Mouse (Mus musculus): ENCODE results near the gene Slc16a13. TPM values are rescaled to one million over a fixed set of nuclear protein-coding genes. Genes with fewer than 3 reads are reported as not detected.

The Slc16a13 gene
- total RNA-seq, 2 experiments from 2014 or later: 4.2 to 5.8 TPM

DNA sequence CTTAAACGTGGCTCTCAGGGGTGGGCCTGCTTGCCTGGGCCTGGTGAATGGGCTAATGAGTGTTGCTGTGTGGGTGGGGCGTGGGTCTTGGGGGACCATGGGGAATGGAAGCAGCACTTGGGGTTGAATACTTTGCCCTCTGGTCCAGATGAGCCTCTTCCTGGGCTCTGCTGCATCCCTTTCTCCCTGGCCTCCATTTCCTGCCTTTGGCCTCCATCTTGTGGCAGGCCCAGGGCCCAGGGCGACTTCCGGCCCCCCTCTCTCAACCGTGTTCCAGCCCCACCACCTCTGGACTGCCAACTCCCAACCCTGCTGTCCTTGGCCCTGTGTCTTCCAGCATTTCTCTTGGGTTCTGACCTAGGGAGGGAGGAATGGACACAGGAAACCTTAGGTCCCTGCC is 13.2 kb upstream of the Slc16a13 start:
- intact Hi-C loops (cut with DNase I): no loop called here
- DNase-seq: peak in 1 of 2 experiments; percentile 61

GRCm38 (mm10) chr11:70233016-70233415 is 12.2 kb upstream of the Slc16a13 start:
- intact Hi-C loops (cut with DNase I): no loop called here

GRCm38 (mm10) chr11:70232546-70232945 is 11.7 kb upstream of the Slc16a13 start:
- peak; percentile 63 to 73 for DNase-seq
- intact Hi-C loops (cut with DNase I): no loop called here

More at GRCm38 (mm10) chr11:70233016-70233415, 12.2 kb upstream of the Slc16a13 start:
- peak in 1 of 2 experiments; percentile 45 for DNase-seq

GRCm38 (mm10) chr11:70230239-70230727 is 9.4 kb upstream of the Slc16a13 start:
- intact Hi-C loops (cut with DNase I): no loop called here
- DNase-seq: peak; percentile 92 to 94

DNA sequence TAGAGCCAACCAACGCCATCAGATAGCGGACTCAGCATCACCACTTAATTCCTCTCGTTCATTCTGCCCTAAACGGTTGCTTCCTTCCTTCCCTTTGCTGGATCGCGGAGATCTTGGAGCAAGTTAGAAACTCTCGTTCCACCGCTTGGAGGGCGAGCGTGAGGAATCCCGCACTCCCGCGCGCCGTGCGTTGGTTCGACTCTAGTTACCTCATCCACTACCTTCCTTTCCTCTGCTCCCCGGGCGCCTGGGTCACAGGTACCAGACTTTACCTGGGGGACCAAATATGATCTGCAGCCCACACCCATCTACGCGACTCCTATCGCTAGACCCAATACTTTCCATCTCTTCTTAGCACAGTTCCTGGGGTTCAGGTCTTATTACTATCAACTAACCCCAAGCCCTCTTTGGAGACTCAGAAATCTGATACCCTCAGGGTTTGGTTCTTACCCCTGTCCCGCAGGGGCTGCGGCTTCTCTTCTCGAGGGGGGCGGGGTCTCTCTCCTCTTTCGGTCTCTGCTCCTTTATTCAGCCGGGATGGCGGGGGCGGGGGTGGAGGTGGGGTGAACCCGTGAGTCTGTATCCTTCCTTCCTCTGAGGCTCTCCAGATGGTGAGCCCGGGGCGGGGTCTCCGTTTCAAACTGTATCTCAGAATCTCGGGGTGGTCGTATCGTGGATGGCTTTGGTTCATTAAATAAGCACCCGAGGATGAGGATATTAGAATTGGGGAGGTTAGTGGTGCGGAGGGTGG is 8.6 kb upstream of the Slc16a13 start, which contains the start of gene Bcl6b:
TSS of gene Bcl6b (minus strand) at position 539 of the 751 bp plus-strand sequence.
- intact Hi-C loops (cut with DNase I): no loop called here
- peak; percentile 58 for DNase-seq

DNA sequence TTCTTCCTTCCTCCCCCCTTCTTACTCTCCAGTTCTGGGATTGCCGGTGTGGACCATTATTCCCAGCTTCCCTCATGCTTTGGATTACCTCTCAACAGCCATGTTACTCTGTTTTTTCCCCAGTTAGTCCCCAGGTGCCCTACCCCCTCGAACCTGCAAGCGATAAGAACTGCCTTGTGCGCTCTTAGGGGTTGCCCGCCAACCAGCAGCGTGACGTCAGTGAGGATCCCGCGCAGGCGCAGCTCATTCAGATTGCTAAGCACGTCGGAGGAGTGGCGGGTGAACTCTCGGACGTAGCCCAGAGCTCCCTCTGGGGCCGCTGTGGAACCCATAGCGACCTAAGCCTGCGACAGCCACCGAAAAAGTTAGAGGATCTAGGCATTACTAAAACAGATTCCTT is 8.0 kb upstream of the Slc16a13 start:
- intact Hi-C loops (cut with DNase I): no loop called here
- peak; percentile 88 to 89 for DNase-seq

DNA sequence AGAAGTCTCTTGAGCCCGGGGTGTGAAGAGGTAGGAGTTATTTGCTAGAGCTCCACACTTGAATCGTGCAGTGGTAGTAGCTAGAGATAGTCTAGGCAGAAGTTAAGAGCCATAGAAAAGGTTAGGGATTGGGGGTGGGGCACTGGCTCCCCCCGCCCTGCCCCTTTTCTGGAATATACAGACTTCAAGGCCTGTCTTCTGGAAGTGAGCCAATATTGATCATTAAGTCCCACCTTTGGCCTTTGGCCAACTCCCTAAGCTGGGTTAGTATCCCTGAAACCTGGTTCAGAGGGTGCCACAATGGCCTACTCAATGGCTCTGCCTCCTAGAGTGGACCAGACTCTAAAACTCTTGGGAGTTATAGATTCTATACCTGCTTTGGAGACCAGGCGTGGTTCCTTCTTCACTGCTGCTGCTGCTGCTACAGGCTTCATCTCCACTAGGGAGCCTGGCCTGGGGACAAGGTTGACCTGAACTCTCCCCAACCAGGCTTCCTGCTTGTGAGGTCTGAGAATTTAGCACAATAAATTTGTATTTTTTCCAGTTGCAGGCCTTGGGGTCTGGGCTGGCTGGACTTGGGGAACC is 6.9 kb upstream of the Slc16a13 start:
- intact Hi-C loops (cut with DNase I): no loop called here
- DNase-seq: no peak

- intact Hi-C loops (cut with DNase I): no loop called here
- DNase-seq: peak in 1 of 2 experiments; percentile 26
Measured at GRCm38 (mm10) chr11:70227126-70227525, 6.3 kb upstream of the Slc16a13 start.

- DNase-seq: no peak
- intact Hi-C loops (cut with DNase I): no loop called here
Measured at GRCm38 (mm10) chr11:70226602-70226890, 5.7 kb upstream of the Slc16a13 start.

DNA sequence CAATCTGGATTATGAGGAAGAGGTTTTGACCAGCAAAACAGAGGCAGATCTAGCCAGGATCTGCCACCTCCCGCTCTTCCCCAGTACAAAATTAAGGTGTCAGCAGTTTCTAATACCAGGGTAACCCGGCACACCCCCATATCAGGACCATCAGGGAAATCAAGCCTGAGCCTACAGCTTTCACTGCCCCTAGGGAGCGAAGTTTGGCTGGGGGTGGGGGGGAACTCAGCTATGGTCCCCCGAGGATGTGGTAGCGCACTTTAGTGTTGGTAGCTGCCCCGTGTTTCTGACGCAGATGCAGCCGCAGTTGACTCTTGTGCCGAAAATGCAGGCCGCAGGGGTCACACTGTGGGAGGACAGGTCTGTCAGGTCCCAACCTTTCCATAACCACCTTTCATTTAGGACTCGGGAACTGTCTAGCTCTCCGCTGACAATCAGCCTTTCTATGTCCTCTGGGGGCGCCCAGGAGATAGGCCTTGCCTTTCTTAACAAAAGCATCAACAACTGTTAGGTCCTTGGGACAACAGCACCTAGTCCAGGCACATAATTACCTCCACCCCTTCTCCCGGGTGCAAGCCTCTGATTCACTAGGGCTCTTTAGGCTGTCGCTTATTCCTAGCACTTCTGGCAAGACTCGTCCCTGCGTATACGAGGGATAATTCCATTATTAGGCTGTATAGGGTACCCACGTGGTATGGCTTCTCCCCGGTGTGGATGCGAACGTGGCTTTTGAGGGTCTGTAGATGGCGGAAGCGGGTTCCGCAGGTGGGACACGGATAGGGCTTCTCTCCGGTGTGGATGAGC is 5.1 kb upstream of the Slc16a13 start:
- DNase-seq: no peak
- intact Hi-C loops (cut with DNase I): no loop called here

DNA sequence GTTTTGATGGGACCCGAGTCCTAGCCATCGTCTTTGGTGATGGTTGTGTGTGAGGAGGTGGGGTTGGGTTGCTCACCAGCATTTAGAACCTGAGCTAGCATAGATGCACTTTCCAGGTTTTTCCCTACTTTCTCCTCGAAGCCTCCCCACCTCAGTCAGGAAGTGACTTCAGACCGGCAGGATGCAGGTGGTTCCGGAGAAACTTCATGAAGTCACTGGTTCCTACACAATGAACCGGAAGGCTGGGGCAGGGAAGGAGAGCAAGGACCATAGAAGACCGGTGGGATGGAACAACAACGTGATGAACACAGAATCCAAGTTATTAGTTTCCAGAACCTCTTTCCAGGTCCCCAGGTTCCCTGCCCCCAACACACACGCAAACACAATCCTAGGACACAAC is 2.9 kb upstream of the Slc16a13 start:
- peak in 1 of 2 experiments; percentile 53 for DNase-seq
- intact Hi-C loops (cut with DNase I): no loop called here

DNA sequence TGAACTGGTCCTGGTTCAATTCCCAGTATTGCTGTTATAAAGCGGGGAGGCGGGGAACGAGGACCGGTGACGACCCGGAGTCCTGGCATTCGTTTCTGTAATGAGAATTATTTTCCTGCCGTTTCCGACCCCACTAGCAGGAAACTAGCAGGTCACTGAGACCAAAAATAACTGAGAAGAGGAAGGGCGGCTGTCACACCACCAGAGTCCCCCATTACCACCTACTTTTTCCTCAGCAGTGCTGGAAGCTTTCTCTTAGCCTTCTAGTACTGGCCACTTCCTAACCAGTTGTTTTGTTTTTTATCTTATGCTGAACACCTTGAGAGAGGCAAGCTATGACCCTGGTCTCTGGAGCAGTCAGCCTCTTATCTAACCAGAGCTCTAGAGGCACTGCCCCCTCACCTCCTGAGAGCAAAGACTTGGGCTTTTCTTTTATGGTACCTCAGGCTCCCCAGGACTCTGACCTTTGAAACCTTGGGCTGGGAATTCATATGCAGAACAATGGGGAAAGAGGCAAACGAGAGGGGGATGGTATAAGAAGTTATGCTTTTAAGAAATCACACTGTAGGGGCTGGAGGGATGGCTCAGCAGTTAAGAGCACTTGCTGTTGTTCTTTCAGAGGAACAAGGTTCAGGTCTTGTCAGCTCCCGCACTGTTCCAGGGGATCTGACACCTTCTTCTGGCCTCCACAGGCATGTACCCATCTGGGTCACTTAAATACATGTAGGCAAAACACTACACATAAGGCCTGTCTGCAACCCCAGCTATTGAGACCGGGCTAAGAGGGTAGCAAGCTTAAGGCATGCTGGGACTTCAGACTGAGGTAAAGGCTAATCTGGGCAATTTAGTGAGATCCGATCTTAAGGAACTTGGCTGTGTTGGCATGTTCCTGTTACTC is 988 bp upstream of the Slc16a13 start:
- intact Hi-C loops (cut with DNase I): no loop called here
- peak in 1 of 2 experiments; percentile 50 for DNase-seq

DNA sequence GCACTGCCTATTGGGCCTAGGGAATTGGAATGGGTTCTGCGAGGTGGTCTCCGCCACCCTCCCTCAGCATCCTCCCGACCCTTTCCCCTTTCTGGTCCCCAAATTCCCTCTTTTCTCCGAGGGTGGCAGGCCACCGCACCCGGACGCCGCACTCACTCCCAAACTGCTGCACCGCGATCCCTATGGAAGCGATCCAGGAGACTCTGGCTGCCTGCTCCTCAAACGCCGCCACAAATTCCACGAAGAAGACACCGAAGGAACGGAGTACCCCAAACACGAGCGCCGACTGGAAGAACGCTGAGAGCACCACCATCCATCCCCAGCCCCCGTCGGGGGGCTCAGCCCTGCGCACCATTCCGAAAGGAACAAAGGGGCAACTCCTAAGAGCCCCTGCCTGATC is 541 bp downstream of the Slc16a13 start:
- no peak for DNase-seq
- intact Hi-C loops (cut with DNase I): no loop called here

DNA sequence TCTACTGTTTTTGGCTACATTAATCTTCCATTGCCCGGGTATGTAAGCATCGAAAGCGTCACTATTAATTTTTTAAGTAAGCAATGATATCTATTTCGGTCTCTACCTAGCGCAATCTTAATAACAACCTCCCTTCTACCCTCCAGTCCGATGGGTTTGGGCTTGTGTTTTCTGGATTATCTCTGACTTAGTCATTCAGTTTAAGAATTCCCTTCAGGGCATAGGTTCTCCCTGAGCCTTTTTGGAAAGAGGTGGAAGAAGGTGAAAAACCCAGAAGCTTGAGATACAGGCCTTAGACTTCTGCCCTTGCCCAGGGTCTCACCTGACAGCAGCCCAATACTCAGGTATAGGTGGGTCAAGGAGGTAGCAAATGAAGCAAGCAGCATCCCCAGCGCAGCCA is 991 bp downstream of the Slc16a13 start:
- intact Hi-C loops (cut with DNase I): loop anchor here (10.0 kb wide), 1 partner anchor 285 kb away; the partner anchor contains the start of gene Ybx2
- no peak for DNase-seq

GRCm38 (mm10) chr11:70218741-70219470 is 2.0 kb downstream of the Slc16a13 start:
- intact Hi-C loops (cut with DNase I): loop anchor here (10.0 kb wide), 1 partner anchor 284 kb away; the partner anchor contains the start of gene Ybx2

GRCm38 (mm10) chr11:70218039-70218438 is 2.8 kb downstream of the Slc16a13 start:
- DNase-seq: no peak
- intact Hi-C loops (cut with DNase I): loop anchor here (10.0 kb wide), 1 partner anchor 283 kb away; the partner anchor contains the start of gene Ybx2

More at GRCm38 (mm10) chr11:70218741-70219470, 2.0 kb downstream of the Slc16a13 start:
- no peak for DNase-seq

DNA sequence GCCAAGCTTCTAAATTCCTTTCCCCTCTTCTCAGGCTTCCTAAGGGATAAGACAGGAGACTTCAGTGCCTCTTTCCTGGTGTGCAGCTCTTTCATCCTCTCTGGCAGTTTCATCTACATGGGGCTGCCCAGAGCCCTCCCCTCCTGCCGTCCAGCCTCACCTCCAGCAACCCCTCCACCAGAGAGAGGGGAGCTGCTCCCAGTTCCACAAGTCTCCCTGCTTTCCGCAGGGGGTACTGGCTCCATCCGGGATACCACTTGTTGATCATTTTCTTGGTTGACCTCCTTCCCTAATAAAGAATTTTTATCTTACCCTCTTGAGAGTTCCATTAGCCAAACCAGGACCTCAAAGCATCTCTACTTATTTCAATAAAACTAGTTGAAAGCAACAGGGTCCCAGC is 4.8 kb downstream of the Slc16a13 start:
- DNase-seq: no peak
- intact Hi-C loops (cut with DNase I): loop anchor here (10.0 kb wide), 1 partner anchor 281 kb away; the partner anchor contains the start of gene Ybx2

- intact Hi-C loops (cut with DNase I): loop anchor here (10.0 kb wide), 1 partner anchor 280 kb away; the partner anchor contains the start of gene Ybx2
- no peak for DNase-seq
Measured at GRCm38 (mm10) chr11:70215301-70215700, 5.6 kb downstream of the Slc16a13 start.

DNA sequence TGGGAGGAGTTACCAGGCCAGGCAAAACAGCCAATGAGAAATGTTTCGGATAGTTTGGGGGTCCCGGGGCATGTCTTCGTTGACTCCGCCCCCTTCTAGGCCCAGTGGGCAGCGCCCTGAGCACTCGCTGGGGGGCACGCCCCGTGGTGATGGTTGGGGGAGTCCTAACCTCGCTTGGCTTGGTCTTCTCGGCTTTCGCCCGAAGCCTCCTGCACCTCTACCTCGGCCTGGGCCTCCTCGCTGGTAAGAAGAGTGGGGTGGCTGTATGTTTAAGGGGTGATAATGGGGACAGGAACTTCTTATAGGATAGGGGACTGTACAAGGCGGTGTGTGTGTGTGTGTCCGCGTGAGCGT is 6.0 kb downstream of the Slc16a13 start:
- no peak for DNase-seq
- intact Hi-C loops (cut with DNase I): loop anchor here (10.0 kb wide), 1 partner anchor 280 kb away; the partner anchor contains the start of gene Ybx2

All from heart, postnatal 14 days (tissue).